Mouse (Mus musculus): ENCODE measurements around the gene Slc25a19. TPM values are rescaled to one million over a fixed set of nuclear protein-coding genes. Genes with fewer than 3 reads are reported as not detected.
"Not testable (repeated sequence)": the region's sequence is repeated elsewhere in the genome, so short reads cannot be mapped to it uniquely, and the experiment has no call there.

Slc25a19 gene
- polyA plus RNA-seq, 1 experiment from 2014 or later: 28.8 TPM

GRCm38 (mm10) chr11:115658521-115658920 is 30.4 kb upstream of the Slc25a19 start:
- Histone ChIP-seq H3K4me1 (no peaks in the 10 kb centered on the region), H3K27ac (replicated peaks) (no peak overlapping the region), H3K27me3 (no peaks in the 10 kb centered on the region), H3K9ac (no peak overlapping the region), H3K4me2 (replicated peaks) (no peak overlapping the region), H3K36me3 (peaks cover 5% of the 10 kb centered on the region; the same call in 1 of the 2 replicates), H3K4me3 (replicated peaks) (no peak overlapping the region), H3K9me3 (replicated peaks) (no peaks in the 10 kb centered on the region)
- no peak for ATAC-seq (ENCODE audit: insufficient number of reproducible peaks, low FRiP score, low TSS enrichment, low read depth)
- 87% methylated on average over 6 of the region's 6 CpGs for WGBS

- no peak overlapping the region for H3K27ac ChIP-seq (replicated peaks)
- no peak overlapping the region for H3K4me3 ChIP-seq (replicated peaks)
- ATAC-seq (ENCODE audit: insufficient number of reproducible peaks, low FRiP score, low TSS enrichment, low read depth): no peak
- 70% methylated on average over 2 of the region's 2 CpGs for whole genome bisulfite sequencing
- no peaks in the 10 kb centered on the region for H3K4me1 ChIP-seq
- H3K4me2 ChIP-seq (replicated peaks): no peak overlapping the region
- H3K36me3 ChIP-seq: peaks cover 5% of the 10 kb centered on the region; the same call in 1 of the 2 replicates
- no peak overlapping the region for H3K9ac ChIP-seq
- no peaks in the 10 kb centered on the region for H3K27me3 ChIP-seq
- no peaks in the 10 kb centered on the region for H3K9me3 ChIP-seq (replicated peaks)
Observed at GRCm38 (mm10) chr11:115654128-115654527, 26.0 kb upstream of the Slc25a19 start.

GRCm38 (mm10) chr11:115653194-115653593 is 25.1 kb upstream of the Slc25a19 start:
- WGBS: 74% methylated on average over 3 of the region's 3 CpGs

GRCm38 (mm10) chr11:115651680-115652079 is 23.6 kb upstream of the Slc25a19 start:
- H3K4me1 ChIP-seq: peaks cover 4% of the 10 kb centered on the region; the same call in 1 of the 2 replicates
- no peaks in the 10 kb centered on the region for H3K9me3 ChIP-seq (replicated peaks)
- 84% methylated on average over 3 of the region's 3 CpGs for WGBS
- H3K9ac ChIP-seq: no peak overlapping the region
- no peak for ATAC-seq (ENCODE audit: insufficient number of reproducible peaks, low FRiP score, low TSS enrichment, low read depth)
- no peak overlapping the region for H3K27ac ChIP-seq (replicated peaks)
- H3K4me3 ChIP-seq (replicated peaks): no peak overlapping the region
- H3K4me2 ChIP-seq (replicated peaks): no peak overlapping the region
- H3K27me3 ChIP-seq: no peaks in the 10 kb centered on the region
- H3K36me3 ChIP-seq: peaks cover 14% of the 10 kb centered on the region; the same call in 1 of the 2 replicates

More at GRCm38 (mm10) chr11:115653194-115653593, 25.1 kb upstream of the Slc25a19 start:
- no peak overlapping the region for H3K4me3 ChIP-seq (replicated peaks)
- H3K9me3 ChIP-seq (replicated peaks): no peaks in the 10 kb centered on the region
- no peak overlapping the region; the same call in 1 of the 2 replicates for H3K27ac ChIP-seq (replicated peaks)
- H3K9ac ChIP-seq: no peak overlapping the region
- H3K36me3 ChIP-seq: peaks cover 12% of the 10 kb centered on the region; the same call in 1 of the 2 replicates
- peak; percentile 47; the same call in 1 of the 2 replicates for ATAC-seq (ENCODE audit: insufficient number of reproducible peaks, low FRiP score, low TSS enrichment, low read depth)
- H3K4me2 ChIP-seq (replicated peaks): no peak overlapping the region
- no peaks in the 10 kb centered on the region for H3K4me1 ChIP-seq
- no peaks in the 10 kb centered on the region for H3K27me3 ChIP-seq

GRCm38 (mm10) chr11:115649706-115650105 is 21.6 kb upstream of the Slc25a19 start:
- H3K9me3 ChIP-seq (replicated peaks): no peaks in the 10 kb centered on the region
- 51% methylated on average over 10 of the region's 10 CpGs for WGBS
- peaks cover 16% of the 10 kb centered on the region for H3K36me3 ChIP-seq
- H3K4me2 ChIP-seq (replicated peaks): no peak overlapping the region
- peaks cover 4% of the 10 kb centered on the region; the same call in 1 of the 2 replicates for H3K4me1 ChIP-seq
- no peak for ATAC-seq (ENCODE audit: insufficient number of reproducible peaks, low FRiP score, low TSS enrichment, low read depth)
- no peak overlapping the region for H3K9ac ChIP-seq
- H3K27ac ChIP-seq (replicated peaks): no peak overlapping the region
- H3K27me3 ChIP-seq: no peaks in the 10 kb centered on the region
- no peak overlapping the region for H3K4me3 ChIP-seq (replicated peaks)

- Histone ChIP-seq H3K4me2 (replicated peaks) (no peak overlapping the region), H3K4me1 (peaks cover 4% of the 10 kb centered on the region; the same call in 1 of the 2 replicates), H3K9me3 (replicated peaks) (no peaks in the 10 kb centered on the region), H3K27me3 (no peaks in the 10 kb centered on the region), H3K27ac (replicated peaks) (no peak overlapping the region), H3K4me3 (replicated peaks) (no peak overlapping the region), H3K36me3 (peaks cover 29% of the 10 kb centered on the region), H3K9ac (no peak overlapping the region)
- 42% methylated on average over 6 of the region's 6 CpGs for WGBS
- ATAC-seq (ENCODE audit: insufficient number of reproducible peaks, low FRiP score, low TSS enrichment, low read depth): no peak
Observed at GRCm38 (mm10) chr11:115647459-115647858, 19.4 kb upstream of the Slc25a19 start.

GRCm38 (mm10) chr11:115646439-115646838 is 18.3 kb upstream of the Slc25a19 start:
- peaks cover 4% of the 10 kb centered on the region; the same call in 1 of the 2 replicates for H3K4me1 ChIP-seq
- peaks cover 29% of the 10 kb centered on the region for H3K36me3 ChIP-seq
- no peak for ATAC-seq (ENCODE audit: insufficient number of reproducible peaks, low FRiP score, low TSS enrichment, low read depth)
- 89% methylated on average over 9 of the region's 9 CpGs for WGBS
- H3K9me3 ChIP-seq (replicated peaks): no peaks in the 10 kb centered on the region
- no peak overlapping the region for H3K9ac ChIP-seq
- no peak overlapping the region for H3K4me2 ChIP-seq (replicated peaks)
- no peak overlapping the region for H3K4me3 ChIP-seq (replicated peaks)
- H3K27ac ChIP-seq (replicated peaks): no peak overlapping the region
- H3K27me3 ChIP-seq: no peaks in the 10 kb centered on the region

- H3K4me3 ChIP-seq (replicated peaks); H3K9ac ChIP-seq; H3K9me3 ChIP-seq (replicated peaks); ATAC-seq (ENCODE audit: insufficient number of reproducible peaks, low FRiP score, low TSS enrichment, low read depth); H3K27ac ChIP-seq (replicated peaks); H3K27me3 ChIP-seq; H3K4me2 ChIP-seq (replicated peaks); H3K4me1 ChIP-seq: not testable (repeated sequence)
- WGBS: 75% methylated on average over 14 of the region's 14 CpGs
- peaks cover 29% of the 10 kb centered on the region for H3K36me3 ChIP-seq
Observed at GRCm38 (mm10) chr11:115645498-115645897, 17.4 kb upstream of the Slc25a19 start.

- Histone ChIP-seq H3K9ac (no peak overlapping the region), H3K27me3 (no peaks in the 10 kb centered on the region), H3K9me3 (replicated peaks) (no peaks in the 10 kb centered on the region), H3K4me2 (replicated peaks) (no peak overlapping the region), H3K4me3 (replicated peaks) (no peak overlapping the region), H3K4me1 (peaks cover 4% of the 10 kb centered on the region; the same call in 1 of the 2 replicates), H3K36me3 (peaks cover 29% of the 10 kb centered on the region), H3K27ac (replicated peaks) (no peak overlapping the region)
- 90% methylated on average over 13 of the region's 13 CpGs for WGBS
- no peak for ATAC-seq (ENCODE audit: insufficient number of reproducible peaks, low FRiP score, low TSS enrichment, low read depth)
Observed at GRCm38 (mm10) chr11:115644308-115644707, 16.2 kb upstream of the Slc25a19 start.

- Histone ChIP-seq H3K9me3 (replicated peaks) (no peaks in the 10 kb centered on the region), H3K27ac (replicated peaks) (no peak overlapping the region), H3K4me3 (replicated peaks) (no peak overlapping the region), H3K4me2 (replicated peaks) (no peak overlapping the region), H3K27me3 (no peaks in the 10 kb centered on the region), H3K9ac (no peak overlapping the region), H3K4me1 (peaks cover 4% of the 10 kb centered on the region; the same call in 1 of the 2 replicates), H3K36me3 (peaks cover 22% of the 10 kb centered on the region)
- ATAC-seq (ENCODE audit: insufficient number of reproducible peaks, low FRiP score, low TSS enrichment, low read depth): no peak
- WGBS: 66% methylated on average over 10 of the region's 10 CpGs
Observed at GRCm38 (mm10) chr11:115643265-115643664, 15.2 kb upstream of the Slc25a19 start.

GRCm38 (mm10) chr11:115642705-115643104 is 14.6 kb upstream of the Slc25a19 start:
- H3K27me3 ChIP-seq: no peaks in the 10 kb centered on the region

GRCm38 (mm10) chr11:115641664-115642036 is 13.6 kb upstream of the Slc25a19 start:
- Histone ChIP-seq H3K36me3 (peaks cover 19% of the 10 kb centered on the region), H3K9me3 (replicated peaks) (no peaks in the 10 kb centered on the region), H3K9ac (no peak overlapping the region), H3K4me1 (no peaks in the 10 kb centered on the region), H3K4me2 (replicated peaks) (no peak overlapping the region), H3K4me3 (replicated peaks) (no peak overlapping the region), H3K27ac (replicated peaks) (no peak overlapping the region), H3K27me3 (no peaks in the 10 kb centered on the region)
- ATAC-seq (ENCODE audit: insufficient number of reproducible peaks, low FRiP score, low TSS enrichment, low read depth): no peak
- 90% methylated on average over 4 of the region's 4 CpGs for WGBS

More at GRCm38 (mm10) chr11:115642705-115643104, 14.6 kb upstream of the Slc25a19 start:
- Histone ChIP-seq H3K4me1 (peaks cover under 1% of the 10 kb centered on the region; the same call in 1 of the 2 replicates), H3K27ac (replicated peaks) (no peak overlapping the region), H3K9me3 (replicated peaks) (no peaks in the 10 kb centered on the region), H3K4me2 (replicated peaks) (no peak overlapping the region), H3K9ac (no peak overlapping the region), H3K4me3 (replicated peaks) (no peak overlapping the region), H3K36me3 (peaks cover 21% of the 10 kb centered on the region)
- WGBS: 93% methylated on average over 2 of the region's 2 CpGs
- ATAC-seq (ENCODE audit: insufficient number of reproducible peaks, low FRiP score, low TSS enrichment, low read depth): no peak

Data from embryonic facial prominence, embryonic 15.5 days (tissue).